Mouse (Mus musculus) heart, postnatal 0 days (tissue): ENCODE data around the gene Chchd3.

Experiments used
- CTCF ChIP-seq: IDR thresholded peaks from 2 replicates; pipeline ENCODE4 v1.5.1; 2016; ENCODE audit warnings: antibody characterized with exemption, control low read depth, low read depth
- EP300 ChIP-seq: IDR thresholded peaks from 2 replicates; pipeline ENCODE4 v1.6.1; 2016; ENCODE audit warnings: antibody characterized with exemption, low read depth

DNA sequence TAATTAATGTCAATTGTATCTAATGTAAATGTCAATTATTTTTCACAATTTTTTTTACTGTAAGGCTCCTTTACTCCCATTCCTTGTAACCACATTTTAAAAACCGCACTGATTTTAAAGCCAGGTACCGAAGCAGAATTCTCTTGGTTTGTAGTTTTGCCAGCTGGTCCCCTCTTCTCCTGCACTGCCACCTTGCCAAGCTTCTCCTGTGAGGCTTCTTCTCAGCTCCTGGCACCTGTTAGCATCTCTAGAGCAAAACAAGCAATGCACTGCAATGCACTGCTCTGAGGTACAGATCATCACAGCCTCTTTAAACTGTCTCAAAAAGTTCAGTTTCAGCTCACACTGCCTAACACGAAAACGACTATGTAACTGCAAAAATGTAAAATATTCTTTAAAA, 116.4 kb downstream of the Chchd3 start:
- no peak for TF ChIP-seq EP300
- TF ChIP-seq CTCF = no peak
